Mouse (Mus musculus): ENCODE data around the gene Fli1.

Fli1 gene

DNA sequence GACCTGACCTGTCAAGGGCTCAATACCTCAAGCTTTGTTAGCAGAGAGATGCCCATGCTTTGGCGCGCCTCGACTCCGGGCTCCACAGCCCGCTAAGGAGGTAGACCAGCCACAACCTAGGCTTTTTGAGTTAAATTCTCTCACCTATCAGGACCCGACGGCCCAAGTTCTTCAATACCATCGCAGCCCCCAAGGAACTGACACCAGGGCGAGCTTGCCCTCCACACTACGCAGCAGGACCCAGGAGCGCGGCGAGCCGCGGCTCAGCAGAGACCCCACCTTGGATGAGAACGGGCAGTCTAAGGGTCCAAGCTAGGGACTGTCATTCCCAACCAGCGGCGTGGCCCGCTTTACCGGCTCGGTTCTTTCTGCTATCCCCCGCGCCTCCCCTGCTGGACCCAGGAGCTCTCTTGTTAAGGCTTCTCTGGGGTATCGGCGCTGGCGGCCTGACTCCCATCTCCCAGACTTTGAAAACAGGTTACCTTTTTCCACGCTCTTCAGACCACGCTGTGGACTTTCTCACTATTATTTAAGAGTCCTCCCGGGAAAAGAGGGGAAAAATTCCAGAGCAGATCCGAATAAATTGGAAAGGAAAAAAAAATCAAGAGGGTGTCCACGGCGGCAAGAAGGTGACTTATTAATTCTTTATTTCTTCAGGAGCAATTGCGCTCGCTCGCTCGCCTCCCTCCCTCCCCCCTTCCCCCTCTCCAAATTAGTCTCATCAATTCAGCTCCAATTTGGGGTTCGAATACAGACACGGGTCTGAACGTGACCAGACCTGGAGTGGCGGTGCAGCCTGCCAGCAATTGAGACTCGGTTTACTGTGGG lies at the start of gene Fli1:
TSS of gene Fli1 (minus strand) at position 650 of the 828 bp plus-strand sequence.
- no peak for DNase-seq (ENCODE audit: low spot score in 2 of 2)

DNA sequence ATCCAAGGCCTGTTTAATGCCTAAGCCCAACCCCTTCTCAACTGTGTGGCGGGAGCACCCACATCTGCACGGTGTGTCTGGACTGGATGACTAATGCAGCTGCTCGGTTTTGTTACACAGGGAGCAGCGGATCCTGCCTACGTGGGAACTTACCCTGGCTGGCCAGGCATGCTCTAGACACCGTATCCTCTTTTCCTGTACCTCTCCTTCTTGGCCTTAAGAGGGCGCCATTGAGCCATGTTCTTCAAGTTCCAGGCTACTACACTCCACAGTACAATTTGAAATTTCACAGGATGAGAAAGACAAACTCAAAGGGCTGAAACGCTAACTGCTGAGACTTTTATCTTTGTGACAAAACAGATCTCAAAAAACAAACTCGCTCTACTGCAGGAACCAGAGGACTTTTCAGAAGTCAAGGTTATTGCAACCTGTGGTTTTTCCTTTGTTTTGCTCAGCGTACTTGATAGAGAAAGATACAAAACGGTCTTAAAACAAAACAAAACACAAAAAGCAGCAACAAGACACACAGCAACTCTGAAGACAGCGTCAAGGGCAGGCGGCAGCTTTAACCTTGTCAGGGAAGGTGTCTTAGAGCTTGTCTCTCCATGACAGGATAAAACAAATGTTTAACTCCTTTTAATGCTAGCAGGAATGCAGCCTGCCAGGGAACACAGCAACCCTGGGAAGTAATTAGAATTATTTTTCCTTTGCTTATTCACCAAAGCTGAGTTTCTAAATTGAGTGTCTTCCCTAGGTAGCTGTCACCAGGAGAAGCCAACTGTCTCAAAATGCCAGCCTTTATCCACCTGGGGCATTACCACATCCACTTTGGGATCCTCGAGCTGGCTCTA lies 49.3 kb upstream of the Fli1 start:
- peak; percentile 23 to 59 for DNase-seq (ENCODE audit: low spot score in 2 of 2)

DNA sequence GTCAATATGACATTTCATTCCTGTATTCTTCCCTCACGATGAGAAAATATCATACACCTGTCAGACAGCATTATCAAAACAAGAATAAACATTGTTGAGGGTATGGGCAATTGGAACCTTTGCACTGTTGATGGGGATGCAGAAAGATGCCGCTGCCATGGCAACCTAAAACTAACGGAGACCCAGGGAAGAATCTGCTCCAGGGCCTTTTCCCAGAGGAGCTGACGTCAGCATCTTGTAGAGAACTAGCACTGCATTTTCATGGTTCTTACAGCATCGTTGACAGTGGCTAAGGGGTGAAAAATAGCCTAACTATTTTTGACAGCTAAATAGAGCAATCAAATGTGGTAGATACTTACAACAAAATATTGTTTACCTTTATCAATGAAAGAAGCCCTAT lies 47.9 kb upstream of the Fli1 start:
- no peak for DNase-seq (ENCODE audit: low spot score in 2 of 2)

DNA sequence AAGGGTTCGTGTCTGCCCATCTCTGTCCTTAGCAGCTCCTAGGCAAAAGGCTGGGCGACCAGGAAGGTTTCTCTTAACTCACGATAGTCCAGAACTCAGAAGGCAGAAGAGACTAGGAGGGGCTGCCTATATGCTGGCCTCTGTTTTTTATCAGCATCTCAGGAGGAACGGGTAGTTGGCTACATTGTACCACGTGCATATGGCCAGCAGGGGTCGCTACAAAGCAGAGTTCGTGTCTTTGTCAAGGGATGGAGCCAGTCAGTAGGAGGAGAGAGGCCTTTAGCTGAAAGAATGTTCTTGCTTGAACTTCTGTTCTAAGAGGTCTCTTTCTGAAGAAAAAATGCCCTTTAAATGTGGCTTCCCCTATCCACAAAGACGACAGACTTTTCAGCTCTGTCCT lies 47.2 kb upstream of the Fli1 start:
- peak; percentile 70 to 79 for DNase-seq (ENCODE audit: low spot score in 2 of 2)

DNA sequence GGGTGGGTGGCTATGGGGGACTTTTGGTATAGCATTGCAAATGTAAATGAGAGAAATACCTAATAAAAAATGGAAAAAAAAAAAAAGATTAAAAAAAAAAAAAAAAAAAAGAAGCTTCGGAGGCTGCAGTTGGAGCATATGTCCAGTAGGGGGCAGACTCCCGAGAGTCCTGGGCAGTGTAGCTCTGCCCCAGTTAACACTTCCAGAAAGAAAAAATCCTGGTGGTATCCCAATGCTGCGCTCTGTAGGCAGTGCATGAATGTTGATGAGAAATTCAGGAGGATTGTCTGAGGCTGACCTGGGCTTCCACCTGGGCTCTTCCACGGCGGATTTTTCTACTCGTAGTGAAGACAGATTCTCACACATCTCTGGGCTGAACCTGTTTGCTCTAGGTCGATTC lies 42.7 kb upstream of the Fli1 start:
- no peak for DNase-seq (ENCODE audit: low spot score in 2 of 2)

DNA sequence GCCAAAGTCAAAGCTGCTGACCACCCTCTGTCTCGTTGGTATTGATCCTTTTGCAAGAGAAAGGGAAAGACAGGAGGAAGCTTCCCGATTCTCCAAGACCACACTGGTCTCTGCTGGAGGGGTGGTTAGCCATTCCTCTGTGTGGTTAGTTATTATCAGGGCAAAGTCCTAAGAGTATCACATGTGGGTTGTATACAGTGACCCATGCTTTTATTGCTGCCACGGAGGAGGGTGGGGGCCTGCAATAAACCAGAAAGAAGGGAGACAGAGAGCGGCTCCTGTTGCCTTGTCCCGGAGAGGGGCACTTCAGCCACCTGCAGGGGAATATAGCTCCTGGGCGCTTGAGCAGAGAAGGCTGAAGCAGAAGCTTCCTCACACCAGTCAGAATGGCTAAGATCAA lies 41.2 kb upstream of the Fli1 start:
- DNase-seq (ENCODE audit: low spot score in 2 of 2) = no peak

DNA sequence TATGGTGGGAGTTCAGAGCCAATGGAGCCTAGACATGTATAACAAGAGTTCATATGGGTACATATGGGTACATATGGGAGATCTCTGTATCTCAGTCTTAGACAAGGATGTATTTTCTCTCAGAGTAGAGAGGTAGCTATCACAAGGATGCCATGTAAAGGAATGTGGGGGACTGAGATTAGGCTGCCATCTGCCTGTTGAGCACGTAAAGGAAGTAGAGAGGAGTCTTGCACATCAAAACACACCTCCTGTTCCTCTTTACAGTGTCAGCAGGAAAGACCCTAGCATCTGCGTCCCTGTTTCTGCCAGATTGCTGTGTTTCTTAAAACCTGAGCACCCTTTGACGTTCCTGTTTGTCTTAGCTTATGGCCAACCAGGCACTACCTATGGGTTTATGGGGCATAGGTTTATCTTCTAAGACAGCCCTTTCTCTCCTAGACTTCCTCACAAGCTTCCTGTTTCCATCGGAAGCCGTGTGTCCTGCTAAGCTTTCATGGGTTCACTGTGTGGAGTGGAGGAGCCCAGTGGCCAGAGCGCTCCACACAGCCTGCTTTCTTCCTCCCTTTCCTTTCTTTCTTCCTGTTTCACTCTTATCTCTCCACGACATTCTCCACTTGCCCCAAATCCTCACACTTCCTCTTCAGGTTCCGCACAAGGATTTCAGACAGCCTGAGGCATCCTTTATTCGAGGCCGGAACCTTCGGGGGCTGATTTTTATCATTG lies 39.4 kb upstream of the Fli1 start:
- DNase-seq (ENCODE audit: low spot score in 2 of 2) = no peak

DNA sequence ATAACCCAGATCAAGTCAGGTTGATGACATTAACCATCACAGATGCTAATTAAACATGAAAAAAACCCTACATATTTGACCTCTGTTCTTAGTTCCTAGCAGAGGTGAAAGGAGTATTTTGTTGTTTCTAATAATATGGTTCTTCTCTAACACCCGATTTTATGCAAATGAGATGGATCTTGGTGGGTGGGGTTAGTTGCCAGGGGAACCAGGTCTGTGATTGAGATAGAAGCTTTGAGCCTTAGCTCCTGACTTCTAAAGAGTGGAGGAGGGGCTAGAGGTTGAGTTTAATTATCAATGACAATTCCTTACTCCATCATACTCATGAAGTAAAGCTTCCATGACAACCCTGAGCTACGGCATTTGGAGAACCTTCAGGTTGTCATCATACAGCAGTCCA lies 35.8 kb upstream of the Fli1 start:
- DNase-seq (ENCODE audit: low spot score in 2 of 2) = no peak

DNA sequence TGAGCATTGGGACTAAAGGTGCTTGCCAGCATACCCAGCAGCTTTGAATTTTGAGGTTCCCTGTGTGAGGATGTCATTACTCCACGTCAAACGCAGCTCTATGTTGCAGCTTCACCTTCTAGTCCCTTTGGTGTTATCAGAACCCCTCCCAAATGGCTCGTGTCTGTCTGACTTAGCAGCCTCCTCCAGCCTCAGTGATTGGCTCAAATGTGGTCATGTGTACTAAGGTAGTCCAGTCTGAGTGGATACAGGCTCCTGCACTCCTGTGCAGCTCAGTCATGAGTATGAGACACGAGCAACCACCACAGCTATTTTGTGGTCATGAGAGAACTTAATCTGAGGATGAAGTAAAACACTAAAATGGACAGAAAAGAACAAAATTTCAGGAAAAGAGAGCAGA lies 31.0 kb upstream of the Fli1 start:
- no peak for DNase-seq (ENCODE audit: low spot score in 2 of 2)

DNA sequence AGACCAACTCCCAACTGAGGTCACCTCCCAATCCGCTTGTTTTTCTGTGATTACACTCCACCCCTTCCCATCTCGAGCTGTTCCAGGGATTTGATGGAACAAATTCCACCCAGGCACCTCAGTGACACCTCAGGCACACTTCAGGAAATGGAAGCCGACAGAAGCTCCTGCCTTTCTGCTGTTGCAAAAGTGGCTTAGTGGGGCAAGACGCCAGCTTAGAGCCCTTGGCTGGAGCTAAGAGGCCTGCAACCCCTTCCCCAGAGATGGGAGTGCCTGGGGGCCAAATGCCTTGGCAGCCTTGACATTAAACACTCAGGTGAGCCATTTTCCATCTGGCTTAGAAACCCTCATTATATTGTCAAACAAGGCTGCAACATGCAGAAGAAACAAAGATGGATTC lies 29.0 kb upstream of the Fli1 start:
- no peak for DNase-seq (ENCODE audit: low spot score in 2 of 2)

DNA sequence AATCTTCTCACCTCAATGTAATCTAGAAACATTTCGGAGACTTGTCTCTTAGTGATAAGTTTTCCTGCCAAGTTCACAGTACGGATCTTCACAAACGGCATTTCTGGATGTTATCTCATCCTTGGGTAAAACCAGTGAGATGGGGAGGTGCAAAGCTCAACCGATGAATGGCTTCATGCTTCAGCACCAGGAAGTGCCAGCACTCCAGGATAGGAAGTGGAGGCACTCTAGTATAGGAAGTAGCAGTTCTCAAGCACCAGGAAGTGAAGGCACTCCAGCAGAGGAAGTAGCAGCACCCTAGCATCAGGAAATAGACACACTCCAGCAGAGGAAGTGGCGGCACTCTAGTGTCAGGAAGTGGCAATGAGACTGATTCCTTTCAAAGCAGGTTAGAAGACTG lies 27.9 kb upstream of the Fli1 start:
- DNase-seq (ENCODE audit: low spot score in 2 of 2) = no peak

DNA sequence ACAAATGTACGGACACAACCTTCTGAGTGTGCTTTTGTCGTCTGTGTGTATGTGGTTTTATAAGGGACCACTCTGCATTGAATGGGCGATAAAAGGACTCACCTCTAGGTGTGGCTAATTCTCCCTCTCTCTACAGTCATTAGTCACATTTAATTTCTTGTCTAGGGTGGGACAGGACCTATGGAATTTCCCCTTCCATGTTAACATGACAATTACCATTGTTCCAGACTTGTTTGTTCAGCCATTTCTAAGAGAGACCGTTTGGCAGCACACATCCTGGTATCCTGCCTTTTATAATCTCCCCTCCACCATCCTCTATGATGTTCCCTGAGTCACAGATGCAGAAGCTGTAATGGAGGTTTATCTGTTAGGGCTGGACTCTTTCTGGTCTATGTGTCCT lies 26.6 kb upstream of the Fli1 start:
- DNase-seq (ENCODE audit: low spot score in 2 of 2) = no peak

DNA sequence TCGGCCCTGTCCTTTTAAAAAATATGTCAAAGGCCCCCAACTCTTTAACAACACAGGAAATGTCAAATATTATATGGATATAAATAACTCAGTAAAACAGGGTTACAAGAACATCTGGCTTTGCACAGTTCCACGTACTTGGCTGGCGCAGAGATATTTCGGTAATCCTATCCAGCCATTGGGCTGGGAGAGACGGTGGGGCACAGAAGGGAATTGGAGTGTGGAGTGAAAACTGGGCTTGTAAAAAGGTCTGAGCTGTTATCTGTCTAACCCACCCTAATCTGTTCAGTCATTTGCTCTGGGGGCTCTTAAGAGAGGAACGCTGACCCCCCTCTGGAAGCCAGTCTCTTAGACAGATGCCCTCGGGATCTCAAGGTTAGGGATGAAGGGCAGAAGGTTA lies 24.9 kb upstream of the Fli1 start:
- DNase-seq (ENCODE audit: low spot score in 2 of 2) = no peak

DNA sequence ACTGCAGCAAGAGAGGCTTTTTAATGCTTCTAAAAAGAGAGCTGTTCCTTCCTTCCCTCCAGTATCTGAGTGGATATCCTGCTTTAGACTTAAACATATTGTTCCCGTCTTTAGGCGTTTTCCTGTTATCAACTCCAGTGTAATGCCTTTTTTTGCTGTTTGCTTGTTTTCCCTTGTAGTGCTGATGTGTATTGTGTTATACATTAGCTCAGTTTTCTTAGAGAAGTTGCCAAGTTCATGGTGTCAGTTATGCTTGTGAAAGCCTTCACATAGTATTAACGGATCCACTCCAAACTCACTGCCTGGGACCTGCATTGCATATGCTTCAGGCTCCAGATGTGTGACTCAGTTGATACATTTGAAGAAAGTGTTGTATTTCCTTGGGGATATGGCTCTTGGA lies 22.6 kb upstream of the Fli1 start:
- DNase-seq (ENCODE audit: low spot score in 2 of 2) = no peak

DNA sequence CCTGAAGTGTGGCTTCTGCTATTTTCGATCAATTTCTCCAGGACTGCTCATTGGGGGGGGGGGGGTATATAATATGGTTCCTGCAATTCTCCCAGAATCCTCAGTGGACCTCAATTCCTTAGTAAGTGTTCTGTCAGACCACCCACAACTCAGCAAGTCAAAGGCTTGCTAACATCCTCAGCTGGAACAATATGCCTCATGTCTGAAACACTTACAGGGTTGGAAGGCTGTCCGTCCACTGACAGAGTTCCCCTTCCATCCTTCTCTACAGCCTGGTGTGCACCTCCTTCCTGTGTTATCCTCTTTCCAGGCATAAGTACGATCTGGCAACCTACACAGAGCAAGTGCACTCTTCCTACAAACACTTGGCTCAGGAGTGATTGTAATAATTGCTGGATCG lies 20.2 kb upstream of the Fli1 start:
- no peak for DNase-seq (ENCODE audit: low spot score in 2 of 2)

DNA sequence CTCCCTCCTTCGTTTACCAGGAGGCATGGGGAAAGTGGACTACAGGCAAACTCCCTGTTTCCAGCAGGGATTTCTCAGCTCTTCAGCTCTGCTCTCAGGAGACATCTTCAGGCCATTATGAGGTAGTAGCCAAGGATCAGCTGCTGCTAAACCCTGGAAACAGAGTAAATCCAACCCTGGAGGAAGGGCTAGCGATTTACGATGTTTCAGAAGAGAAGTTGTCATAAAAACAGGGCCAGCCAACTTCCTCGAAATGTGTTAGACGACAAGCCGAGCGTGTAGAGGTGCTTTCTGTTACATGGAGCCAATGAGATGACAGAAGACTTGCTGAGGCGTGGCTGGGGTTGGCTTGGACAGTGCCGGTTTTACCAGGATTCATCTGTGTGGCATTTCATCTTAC lies 19.7 kb upstream of the Fli1 start:
- DNase-seq (ENCODE audit: low spot score in 2 of 2) = no peak

DNA sequence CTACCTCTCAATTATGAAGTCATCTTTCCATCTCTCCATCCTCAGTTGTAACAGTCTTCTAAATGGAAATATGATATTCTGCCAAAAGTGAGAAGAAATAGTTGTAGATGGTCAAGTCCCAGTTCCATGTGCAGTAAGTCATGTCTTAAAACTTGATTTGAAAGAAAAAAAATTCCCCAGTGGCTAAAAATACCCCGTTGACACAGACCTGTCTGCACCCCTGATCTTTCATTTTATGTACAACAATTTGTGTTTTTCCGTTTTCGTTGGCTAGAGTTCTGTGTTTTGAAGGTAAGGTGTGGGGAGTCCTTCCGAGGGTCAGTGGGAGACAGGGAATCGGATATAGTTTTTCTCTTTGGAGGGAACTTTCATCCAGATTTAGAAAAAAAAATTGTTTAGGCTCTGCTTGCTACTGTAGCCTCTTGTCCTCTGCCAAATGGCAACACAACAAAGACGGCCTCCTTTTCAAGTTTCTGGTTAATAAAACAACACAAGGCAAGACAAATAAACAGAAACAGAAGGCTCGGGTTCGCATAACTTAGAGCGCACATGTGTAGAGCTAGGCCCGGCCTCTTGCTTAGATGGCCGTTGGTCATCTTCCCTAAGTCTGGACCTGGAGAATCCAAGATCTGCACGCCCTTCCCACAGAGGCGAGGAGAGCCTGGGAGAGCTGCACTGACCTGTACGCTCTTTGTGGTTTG lies 18.7 kb upstream of the Fli1 start:
- no peak for DNase-seq (ENCODE audit: low spot score in 2 of 2)

DNA sequence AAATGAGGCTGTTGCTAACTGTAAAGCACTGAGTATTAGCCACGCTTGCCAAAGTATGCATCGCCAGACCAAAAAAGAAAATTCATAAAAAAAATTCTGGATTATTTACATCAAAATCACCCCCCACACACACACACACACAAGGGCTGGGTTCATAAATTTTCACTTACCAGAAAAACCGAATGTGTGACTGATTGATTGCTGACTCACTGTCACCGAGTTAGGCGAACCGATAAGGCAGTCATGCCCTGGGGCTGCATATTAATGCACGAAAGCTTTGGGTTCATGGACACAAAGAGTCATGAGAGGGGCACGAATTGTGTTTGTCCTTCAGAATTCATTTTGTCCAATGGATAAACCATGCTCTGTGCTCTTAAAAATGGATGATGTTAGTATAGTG lies 17.2 kb upstream of the Fli1 start:
- no peak for DNase-seq (ENCODE audit: low spot score in 2 of 2)

DNA sequence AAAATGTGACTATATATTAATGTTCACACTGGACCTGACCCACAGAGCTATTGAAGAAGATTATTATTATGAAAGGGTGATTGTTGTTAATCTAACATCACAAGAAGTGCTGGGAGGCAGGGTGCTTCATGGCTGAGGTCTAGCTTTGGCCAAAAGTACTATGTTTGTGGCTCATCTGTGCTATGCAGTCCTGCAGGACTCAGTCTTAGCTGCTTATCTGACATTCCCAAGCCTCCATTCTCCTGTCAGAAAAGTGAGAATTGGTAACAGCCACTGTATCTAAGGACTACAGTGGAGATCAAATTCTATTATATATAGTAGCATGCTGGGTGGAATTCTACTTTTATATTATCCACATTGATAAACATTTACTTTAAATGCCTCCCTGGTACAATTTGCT lies 16.8 kb upstream of the Fli1 start:
- DNase-seq (ENCODE audit: low spot score in 2 of 2) = no peak

DNA sequence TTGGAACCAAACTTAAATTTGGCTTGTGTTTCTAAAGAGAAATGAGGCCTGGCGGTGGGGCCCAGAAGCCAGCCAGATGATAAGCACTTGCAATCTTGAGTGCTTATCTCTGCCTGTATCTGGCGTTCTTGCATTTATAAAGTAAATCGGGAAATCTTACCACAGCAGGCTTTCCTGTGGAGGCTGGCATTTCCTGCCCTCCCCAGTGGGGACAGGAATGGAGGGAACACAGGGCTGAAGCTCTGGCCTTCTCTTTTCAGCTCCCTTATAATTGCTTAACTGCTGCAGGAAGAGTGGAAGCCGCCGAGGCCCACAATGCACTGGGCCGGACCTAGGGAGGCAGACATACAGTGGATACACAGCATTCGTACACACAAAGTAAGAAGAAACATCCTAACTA lies 13.7 kb upstream of the Fli1 start:
- no peak for DNase-seq (ENCODE audit: low spot score in 2 of 2)

DNA sequence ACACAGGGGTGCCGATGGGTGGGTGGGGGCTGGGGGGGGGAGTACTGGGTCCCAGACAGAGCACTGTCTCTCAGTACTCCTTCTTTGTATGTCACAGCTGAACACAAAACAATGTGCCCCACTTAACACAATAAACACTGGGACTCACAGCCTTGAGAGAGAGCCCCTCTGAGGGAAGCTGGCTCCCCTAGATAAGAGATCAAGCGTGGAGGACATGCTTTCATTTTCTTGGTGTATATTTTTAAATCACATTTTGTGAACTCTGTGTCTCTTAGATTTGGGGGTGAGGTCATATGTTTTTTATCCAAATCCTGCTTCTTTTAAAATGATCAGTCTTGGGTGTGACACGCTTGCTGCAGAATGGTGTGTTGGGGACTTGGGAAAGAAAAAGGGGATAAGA lies 12.6 kb upstream of the Fli1 start:
- DNase-seq (ENCODE audit: low spot score in 2 of 2) = no peak

DNA sequence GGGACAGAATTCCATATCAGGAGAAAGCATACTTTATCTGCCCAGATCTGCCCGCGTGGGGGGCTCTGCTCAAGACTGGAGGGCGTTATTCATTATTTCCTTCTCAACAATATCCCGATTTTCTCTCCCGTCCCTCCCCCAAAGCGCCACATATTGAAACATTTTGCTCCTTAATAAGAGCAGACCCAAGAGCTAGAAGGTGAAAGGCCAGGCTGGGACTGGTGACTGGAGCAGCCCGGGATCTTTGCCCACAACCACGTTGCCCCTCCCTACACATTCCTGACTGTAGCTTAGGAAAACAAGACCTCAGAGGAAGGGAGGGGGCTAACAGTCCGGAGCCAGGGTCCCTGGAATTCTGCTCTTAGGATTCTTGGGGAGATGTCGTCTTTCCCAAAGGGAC lies 7.9 kb upstream of the Fli1 start:
- DNase-seq (ENCODE audit: low spot score in 2 of 2) = no peak

Measured in frontal cortex, postnatal 25 days (tissue).